Mouse (Mus musculus) bone marrow, adult 2 months (tissue): ENCODE measurements around the gene Osbpl3.

Experiments used
- CTCF ChIP-seq: fragments of 200-500 bp; IDR thresholded peaks from 2 replicates; pipeline ENCODE4 v1.5.1; 2011; ENCODE audit warnings: low read length, control low read depth; ENCODE audit not compliant: control insufficient read depth, insufficient read depth
- POLR2A ChIP-seq: fragments of 200-500 bp; IDR thresholded peaks from 2 replicates; pipeline ENCODE4 v1.6.1; 2011; ENCODE audit warnings: low read depth, mild to moderate bottlenecking, control low read depth, low read length, borderline replicate concordance; ENCODE audit not compliant: control insufficient read depth

GRCm38 (mm10) chr6:50398324-50398723 is 57.7 kb downstream of the Osbpl3 start:
- TF ChIP-seq POLR2A: no peak
- no peak for TF ChIP-seq CTCF
